Mouse (Mus musculus): ENCODE measurements around the gene Ddx58. TPM values are rescaled to one million over a fixed set of nuclear protein-coding genes. Genes with fewer than 3 reads are reported as not detected.

Gene Ddx58
- polyA plus RNA-seq, 1 experiment from 2014 or later = 10.0 TPM

- Histone ChIP-seq H3K36me3 (0 out of 2 replicates have a peak, but pooled peaks cover 4% of the 10 kb centered on the region), H3K9me3 (no peaks in the 10 kb centered on the region), H3K4me2 (replicated peaks) (no peak overlapping the region), H3K9ac (no peak overlapping the region), H3K4me1 (replicated peaks) (no peaks in the 10 kb centered on the region), H3K4me3 (replicated peaks) (no peak overlapping the region), H3K27ac (no peak overlapping the region), H3K27me3 (replicated peaks) (no peaks in the 10 kb centered on the region)
- WGBS = 84% methylated on average over 8 of the region's 8 CpGs
- no peak for ATAC-seq
These were observed 14.9 kb upstream of the Ddx58 start for GRCm38 (mm10) chr4:40254385-40255103.

GRCm38 (mm10) chr4:40253766-40254165 is 14.1 kb upstream of the Ddx58 start:
- Histone ChIP-seq H3K4me3 (replicated peaks) (no peak overlapping the region), H3K4me1 (replicated peaks) (no peaks in the 10 kb centered on the region), H3K4me2 (replicated peaks) (no peak overlapping the region), H3K27me3 (replicated peaks) (no peaks in the 10 kb centered on the region), H3K9me3 (no peaks in the 10 kb centered on the region), H3K27ac (no peak overlapping the region), H3K36me3 (no peaks in the 10 kb centered on the region), H3K9ac (no peak overlapping the region)
- WGBS = 53% methylated on average over 2 of the region's 2 CpGs
- ATAC-seq = no peak

GRCm38 (mm10) chr4:40250984-40251383 is 11.4 kb upstream of the Ddx58 start:
- H3K27me3 ChIP-seq (replicated peaks) = no peaks in the 10 kb centered on the region
- H3K4me1 ChIP-seq (replicated peaks) = no peaks in the 10 kb centered on the region
- no peaks in the 10 kb centered on the region for H3K9me3 ChIP-seq
- H3K9ac ChIP-seq = no peak overlapping the region
- no peak overlapping the region for H3K4me3 ChIP-seq (replicated peaks)
- no peak for ATAC-seq
- 80% methylated on average over 5 of the region's 5 CpGs for WGBS
- no peaks in the 10 kb centered on the region for H3K36me3 ChIP-seq
- H3K4me2 ChIP-seq (replicated peaks) = no peak overlapping the region
- no peak overlapping the region for H3K27ac ChIP-seq

GRCm38 (mm10) chr4:40244035-40244434 is 4.4 kb upstream of the Ddx58 start:
- H3K9me3 ChIP-seq = no peaks in the 10 kb centered on the region
- peaks cover 3% of the 10 kb centered on the region; the same call in 1 of the 2 replicates for H3K4me1 ChIP-seq (replicated peaks)
- no peak overlapping the region for H3K27ac ChIP-seq
- no peaks in the 10 kb centered on the region for H3K36me3 ChIP-seq
- no peak overlapping the region for H3K4me3 ChIP-seq (replicated peaks)
- no peaks in the 10 kb centered on the region for H3K27me3 ChIP-seq (replicated peaks)
- ATAC-seq = no peak
- H3K9ac ChIP-seq = no peak overlapping the region
- H3K4me2 ChIP-seq (replicated peaks) = no peak overlapping the region
- WGBS = 79% methylated on average over 8 of the region's 8 CpGs

GRCm38 (mm10) chr4:40243006-40243405 is 3.4 kb upstream of the Ddx58 start:
- no peak overlapping the region for H3K4me3 ChIP-seq (replicated peaks)
- WGBS = 86% methylated on average over 4 of the region's 4 CpGs
- no peak overlapping the region for H3K9ac ChIP-seq
- H3K4me1 ChIP-seq (replicated peaks) = peaks cover 7% of the 10 kb centered on the region; the same call in 1 of the 2 replicates
- H3K4me2 ChIP-seq (replicated peaks) = no peak overlapping the region
- H3K9me3 ChIP-seq = no peaks in the 10 kb centered on the region
- H3K27me3 ChIP-seq (replicated peaks) = no peaks in the 10 kb centered on the region
- H3K36me3 ChIP-seq = no peaks in the 10 kb centered on the region
- no peak for ATAC-seq
- H3K27ac ChIP-seq = no peak overlapping the region

DNA sequence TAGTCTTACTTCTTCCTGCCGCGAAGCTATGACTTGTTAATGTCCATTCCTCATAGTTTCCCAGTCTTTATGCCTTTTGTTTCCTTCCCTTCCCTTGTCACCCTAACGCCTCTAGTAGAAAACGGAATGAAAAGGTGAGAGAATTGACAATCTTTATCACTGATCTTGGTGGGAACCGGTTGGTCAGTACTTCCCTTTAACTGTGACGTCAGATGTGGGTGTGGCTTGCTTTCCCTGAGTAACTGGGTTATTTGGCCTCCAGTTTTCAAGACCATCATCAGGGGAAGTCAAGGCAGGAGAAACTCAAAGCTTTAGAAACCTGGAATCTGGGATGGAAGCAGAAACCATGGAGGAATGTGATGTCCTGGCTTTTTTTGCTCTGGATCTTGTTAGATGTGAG is 2.3 kb upstream of the Ddx58 start:
- 52% methylated on average over 6 of the region's 6 CpGs for WGBS
- Histone ChIP-seq H3K9me3 (no peaks in the 10 kb centered on the region), H3K4me1 (replicated peaks) (peaks cover 7% of the 10 kb centered on the region; the same call in 1 of the 2 replicates), H3K4me2 (replicated peaks) (no peak overlapping the region), H3K36me3 (no peaks in the 10 kb centered on the region), H3K27ac (no peak overlapping the region), H3K9ac (no peak overlapping the region), H3K27me3 (replicated peaks) (no peaks in the 10 kb centered on the region), H3K4me3 (replicated peaks) (no peak overlapping the region)
- no peak for ATAC-seq

DNA sequence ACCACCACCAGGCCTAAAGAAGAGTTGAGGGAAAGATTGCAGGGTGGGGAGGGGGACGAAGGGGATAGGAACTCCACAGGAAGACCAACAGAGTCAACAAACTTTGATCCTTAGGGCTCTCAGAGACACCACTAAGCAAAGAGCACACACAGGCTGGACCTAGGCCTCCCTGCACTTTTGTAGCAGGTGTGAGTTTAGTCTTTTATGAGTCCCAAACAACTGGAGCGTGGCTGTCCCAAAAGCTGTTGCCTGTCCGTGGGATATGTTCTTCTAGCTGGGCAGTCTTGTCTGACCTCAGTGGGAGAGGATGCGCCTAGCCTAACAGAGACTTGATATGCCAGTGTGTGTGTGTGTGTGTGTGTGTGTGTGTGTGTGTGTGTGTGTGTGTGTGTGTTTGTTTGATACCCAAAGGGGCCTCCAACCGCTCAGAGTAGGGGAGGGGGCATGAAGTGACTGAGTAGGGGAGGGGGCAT is 680 bp upstream of the Ddx58 start:
- no peaks in the 10 kb centered on the region for H3K36me3 ChIP-seq
- no peak overlapping the region for H3K27ac ChIP-seq
- H3K4me3 ChIP-seq (replicated peaks) = peak overlapping the region; percentile 58

DNA sequence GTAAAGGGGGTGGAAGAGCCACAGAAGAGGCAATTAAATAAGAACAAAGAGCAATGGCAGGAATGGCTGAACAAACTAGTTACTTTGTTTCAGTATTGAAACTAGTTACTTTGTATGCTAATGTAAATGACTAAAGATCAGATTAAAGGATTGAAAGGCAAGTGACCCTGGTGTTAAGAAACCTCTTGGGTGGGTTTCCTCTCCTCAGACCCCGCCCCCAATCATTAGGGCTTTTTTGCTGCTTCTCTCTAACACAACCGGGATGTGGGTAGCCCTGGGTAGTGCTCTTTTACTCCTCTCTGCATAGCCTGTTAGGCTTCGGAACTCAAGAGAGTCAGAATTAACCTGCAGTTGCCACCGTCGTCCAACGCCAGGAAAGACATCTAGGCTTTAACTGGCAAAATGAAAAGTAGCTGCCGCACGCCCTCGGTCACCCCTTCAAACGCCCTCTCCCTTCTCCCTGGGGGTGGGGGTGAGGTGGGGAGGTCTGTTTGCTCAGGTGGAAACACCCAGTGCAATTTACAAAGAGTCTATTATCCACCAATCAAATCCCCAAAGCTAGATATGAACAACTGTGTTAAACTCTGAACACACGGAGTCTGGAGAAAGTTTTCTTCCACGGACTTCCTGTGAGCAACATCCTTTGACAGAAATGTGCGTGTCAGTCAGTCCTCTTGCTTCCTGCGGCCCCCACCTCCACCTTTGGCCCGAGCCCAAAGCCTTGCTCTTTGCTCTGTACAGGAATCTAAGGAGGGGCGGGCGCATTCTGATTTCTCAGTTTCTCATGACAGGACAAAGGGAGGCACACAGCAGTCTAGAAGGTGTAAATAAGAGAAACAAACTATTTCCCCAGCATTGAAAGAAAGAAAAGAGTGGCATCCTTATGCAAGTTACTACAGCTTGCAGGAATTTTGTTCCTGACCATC is 882 bp downstream of the Ddx58 start:
- Histone ChIP-seq H3K4me1 (replicated peaks) (peaks cover 7% of the 10 kb centered on the region; the same call in 1 of the 2 replicates), H3K9ac (peak overlapping the region; percentile 54), H3K27ac (peak overlapping the region; percentile 84), H3K9me3 (no peaks in the 10 kb centered on the region), H3K36me3 (no peaks in the 10 kb centered on the region), H3K27me3 (replicated peaks) (no peaks in the 10 kb centered on the region), H3K4me3 (replicated peaks) (peak overlapping the region; percentile 58), H3K4me2 (replicated peaks) (peak overlapping the region; percentile 80)
- ATAC-seq = peak; percentile 80
- 3% methylated on average over 17 of the region's 17 CpGs for WGBS

More for the DNA sequence above, 680 bp upstream of the Ddx58 start:
- H3K27me3 ChIP-seq (replicated peaks) = no peaks in the 10 kb centered on the region
- H3K4me2 ChIP-seq (replicated peaks) = peak overlapping the region; percentile 80
- 0 out of 2 replicates have a peak overlapping the region, but pooled peaks have one; percentile 30 for H3K9ac ChIP-seq
- WGBS = 45% methylated on average over 5 of the region's 5 CpGs
- ATAC-seq = peak; percentile 46; the same call in 1 of the 2 replicates
- H3K9me3 ChIP-seq = no peaks in the 10 kb centered on the region
- H3K4me1 ChIP-seq (replicated peaks) = peaks cover 7% of the 10 kb centered on the region; the same call in 1 of the 2 replicates

- WGBS = 81% methylated on average over 4 of the region's 4 CpGs
- no peak overlapping the region for H3K4me2 ChIP-seq (replicated peaks)
These were observed 2.8 kb downstream of the Ddx58 start for GRCm38 (mm10) chr4:40236829-40237228.

DNA sequence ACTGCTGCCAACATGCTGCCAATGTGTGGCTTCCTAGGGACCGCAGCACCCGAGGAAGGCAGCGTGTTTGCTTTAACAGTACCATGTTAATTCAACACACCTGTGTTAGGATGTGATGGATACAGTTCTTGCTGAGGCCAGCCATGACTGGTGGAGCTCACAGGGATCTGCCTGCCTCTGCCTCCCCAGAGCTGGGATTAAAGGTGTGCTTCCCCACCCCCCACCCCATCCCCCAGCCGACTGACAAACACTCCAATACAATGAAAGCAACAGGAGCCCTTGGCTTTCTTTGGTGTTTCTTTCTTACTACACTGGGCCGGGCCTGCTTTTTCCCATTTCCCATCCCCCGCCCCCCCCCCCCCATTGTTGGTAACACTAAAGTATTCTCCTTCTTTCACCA is 5.4 kb downstream of the Ddx58 start:
- H3K27ac ChIP-seq = no peak overlapping the region
- no peaks in the 10 kb centered on the region for H3K36me3 ChIP-seq
- H3K4me2 ChIP-seq (replicated peaks) = no peak overlapping the region
- no peak overlapping the region for H3K4me3 ChIP-seq (replicated peaks)
- 0 out of 2 replicates have a peak, but pooled peaks cover 4% of the 10 kb centered on the region for H3K4me1 ChIP-seq (replicated peaks)
- ATAC-seq = no peak
- no peaks in the 10 kb centered on the region for H3K27me3 ChIP-seq (replicated peaks)
- 86% methylated on average over 6 of the region's 6 CpGs for WGBS
- no peaks in the 10 kb centered on the region for H3K9me3 ChIP-seq
- H3K9ac ChIP-seq = no peak overlapping the region

More at GRCm38 (mm10) chr4:40236829-40237228, 2.8 kb downstream of the Ddx58 start:
- H3K36me3 ChIP-seq = no peaks in the 10 kb centered on the region
- H3K9ac ChIP-seq = no peak overlapping the region
- no peak overlapping the region for H3K27ac ChIP-seq
- no peak overlapping the region for H3K4me3 ChIP-seq (replicated peaks)
- no peaks in the 10 kb centered on the region for H3K9me3 ChIP-seq
- H3K27me3 ChIP-seq (replicated peaks) = no peaks in the 10 kb centered on the region
- peaks cover 7% of the 10 kb centered on the region; the same call in 1 of the 2 replicates for H3K4me1 ChIP-seq (replicated peaks)
- ATAC-seq = no peak

GRCm38 (mm10) chr4:40233062-40233664 is 6.5 kb downstream of the Ddx58 start:
- no peaks in the 10 kb centered on the region for H3K9me3 ChIP-seq
- H3K27me3 ChIP-seq (replicated peaks) = no peaks in the 10 kb centered on the region
- ATAC-seq = no peak
- no peak overlapping the region for H3K4me3 ChIP-seq (replicated peaks)
- H3K4me2 ChIP-seq (replicated peaks) = no peak overlapping the region
- WGBS = 93% methylated on average over 7 of the region's 7 CpGs
- H3K4me1 ChIP-seq (replicated peaks) = no peaks in the 10 kb centered on the region
- no peak overlapping the region for H3K27ac ChIP-seq
- no peak overlapping the region for H3K9ac ChIP-seq
- H3K36me3 ChIP-seq = no peaks in the 10 kb centered on the region

DNA sequence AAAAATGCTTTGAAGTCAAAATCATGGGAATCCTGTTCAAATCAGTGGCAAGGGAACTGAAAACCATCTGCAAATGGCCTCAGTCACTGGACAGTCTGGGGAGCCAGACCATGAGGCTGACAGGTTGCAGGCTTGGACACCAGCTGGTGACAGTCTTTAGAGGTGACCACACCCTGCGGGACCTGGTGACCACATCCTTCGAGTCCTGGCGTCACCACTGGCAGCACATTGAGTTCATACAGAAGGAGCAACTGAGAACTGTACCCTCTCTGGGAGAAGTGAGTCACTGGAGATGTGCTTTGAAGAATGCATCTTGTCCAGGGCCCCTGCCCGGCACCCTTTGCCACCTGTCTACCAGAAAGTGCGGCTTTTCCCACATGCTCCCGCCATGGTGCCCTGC is 9.9 kb downstream of the Ddx58 start:
- Histone ChIP-seq H3K4me1 (replicated peaks) (no peaks in the 10 kb centered on the region), H3K4me3 (replicated peaks) (no peak overlapping the region), H3K9me3 (no peaks in the 10 kb centered on the region), H3K27ac (no peak overlapping the region), H3K27me3 (replicated peaks) (no peaks in the 10 kb centered on the region), H3K9ac (no peak overlapping the region), H3K36me3 (no peaks in the 10 kb centered on the region), H3K4me2 (replicated peaks) (no peak overlapping the region)
- WGBS = 91% methylated on average over 6 of the region's 6 CpGs
- ATAC-seq = no peak
